Mouse (Mus musculus) embryo, embryonic 11 days (tissue): ENCODE data around the gene E130218I03Rik.
A peak's percentile ranks its signal among the peaks of the same experiment; 100 is the strongest.

Source experiments
- DNase-seq: peaks from one replicate; pipeline ENCODE4 v3.0.0-alpha.2; 2015

The E130218I03Rik gene

DNA sequence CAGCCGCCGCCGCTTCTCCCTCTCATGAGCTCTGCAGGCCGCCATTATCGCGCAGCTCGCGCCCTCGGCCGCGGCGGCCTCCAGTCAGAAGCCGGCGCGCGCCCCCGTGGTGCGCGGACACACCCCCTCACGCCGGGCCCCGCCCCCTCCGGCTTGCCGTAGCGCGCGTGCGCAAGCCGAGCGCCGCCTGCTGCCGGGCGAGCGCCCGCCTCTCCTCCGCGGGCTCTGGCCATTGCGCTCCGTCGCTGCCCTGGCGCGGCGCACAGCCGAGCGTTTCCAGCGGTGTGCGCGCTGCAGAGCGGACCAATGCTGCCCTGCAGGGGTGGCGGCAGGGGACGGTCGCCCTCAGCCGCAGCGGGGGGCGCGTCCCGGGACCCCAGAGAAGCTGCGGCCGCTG, 43.7 kb downstream of the E130218I03Rik start:
- peak; percentile 97 for DNase-seq

DNA sequence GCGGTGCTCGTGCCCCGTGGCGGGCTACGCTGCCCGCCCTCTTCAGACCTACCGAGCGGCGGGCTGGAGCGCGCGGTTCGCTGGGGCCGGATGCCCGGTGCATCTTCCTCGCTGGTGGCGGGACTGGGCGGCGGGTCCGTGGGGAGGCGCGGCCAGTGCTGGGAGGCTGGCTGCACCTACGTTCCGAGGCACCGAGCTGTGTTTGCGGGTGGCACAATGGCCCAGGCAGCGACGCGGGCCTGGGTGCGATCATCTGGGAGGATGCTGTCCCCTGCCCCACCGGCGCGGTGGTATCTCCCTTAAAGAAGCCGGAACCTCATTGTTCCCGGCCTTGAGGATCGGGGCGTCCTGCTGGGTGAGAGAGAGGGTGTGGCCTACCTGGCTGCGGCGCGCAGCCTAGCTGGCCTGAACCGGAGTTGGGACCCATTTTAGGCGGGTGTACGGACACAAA, 44.1 kb downstream of the E130218I03Rik start, which contains the start of gene Pdik1l:
Gene Pdik1l (minus strand): TSS at position 321 of the 451 bp plus-strand sequence.
- DNase-seq, result peak; percentile 92

DNA sequence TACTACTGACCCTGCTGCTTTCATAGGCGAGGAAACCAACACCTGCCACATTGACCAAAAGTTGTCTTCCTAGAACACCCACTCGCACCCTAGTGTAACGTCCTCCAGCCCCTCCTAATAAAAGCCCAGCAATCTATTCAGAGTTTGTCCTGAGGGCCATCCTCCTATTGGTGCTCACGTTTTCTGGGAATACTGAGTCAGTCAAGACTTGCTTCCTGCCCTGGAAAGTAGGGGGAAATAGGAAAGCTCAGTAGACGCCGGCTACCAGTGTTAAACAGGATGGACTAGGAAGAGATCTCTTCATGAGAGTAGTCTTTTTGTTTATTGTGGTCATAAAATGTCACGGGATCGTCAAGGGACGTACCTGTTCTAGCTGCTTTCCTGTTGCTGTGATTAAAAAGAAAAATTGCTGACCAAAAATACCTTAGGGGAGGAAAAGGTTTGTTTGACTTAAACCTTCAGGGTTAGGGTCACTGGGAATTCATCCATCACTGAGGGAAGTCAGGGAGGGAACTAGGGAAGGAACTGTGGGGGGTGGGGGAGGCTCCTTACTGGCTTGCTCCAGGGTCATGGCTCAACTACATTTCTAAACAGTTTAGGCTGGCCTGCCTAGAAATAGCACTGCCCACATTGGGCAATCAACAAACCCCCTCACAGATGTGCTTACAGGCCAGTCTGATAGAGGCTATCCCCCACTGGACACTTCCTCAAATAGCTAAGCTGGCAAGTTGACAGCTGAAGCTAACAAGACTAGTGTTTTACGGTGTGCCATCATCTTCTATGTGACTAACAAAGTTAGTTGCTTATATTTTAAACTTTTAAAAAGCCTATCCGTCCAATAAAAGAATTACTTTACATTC, 45.2 kb downstream of the E130218I03Rik start:
- DNase-seq, result peak; percentile 45

- DNase-seq, result peak; percentile 83
These were observed 48.6 kb downstream of the E130218I03Rik start for GRCm38 (mm10) chr4:134292067-134292466.

GRCm38 (mm10) chr4:134293061-134293691, 49.7 kb downstream of the E130218I03Rik start:
- no peak for DNase-seq

GRCm38 (mm10) chr4:134293692-134294163, 50.3 kb downstream of the E130218I03Rik start:
- no peak for DNase-seq
